Mouse (Mus musculus) heart, embryonic 15.5 days (tissue): ENCODE data around the gene Mrgprx2. TPM values are rescaled to one million over a fixed set of nuclear protein-coding genes. Genes with fewer than 3 reads are reported as not detected.
"Not testable (repeated sequence)": the region's sequence is repeated elsewhere in the genome, so short reads cannot be mapped to it uniquely, and the experiment has no call there.

ENCODE experiments used
- ATAC-seq: fragments of 200-750 bp; cut with Nextera tagmentation; replicated peaks from 2 replicates; pipeline ENCODE4 v1.8.0; 2017; ENCODE audit warnings: low read depth, moderate TSS enrichment; ENCODE audit not compliant: insufficient number of reproducible peaks, insufficient read depth, low FRiP score
- H3K27ac ChIP-seq: fragments of 300-500 bp; sonication (generic); 2 replicates; pipeline ENCODE4 v1.5.1; 2015; ENCODE audit warnings: mild to moderate bottlenecking, inconsistent platforms
- H3K27me3 ChIP-seq: fragments of 300-500 bp; sonication (generic); 2 replicates; pipeline ENCODE4 v1.6.1; 2015; ENCODE audit warnings: inconsistent platforms
- H3K36me3 ChIP-seq: fragments of 300-500 bp; sonication (generic); 2 replicates; pipeline ENCODE4 v1.6.1; 2015; ENCODE audit warnings: mild to moderate bottlenecking, inconsistent platforms
- H3K4me1 ChIP-seq: fragments of 300-500 bp; sonication (generic); replicated peaks from 2 replicates; pipeline ENCODE4 v1.6.1; 2015; ENCODE audit warnings: inconsistent platforms
- H3K4me2 ChIP-seq: fragments of 300-500 bp; sonication (generic); 2 replicates; pipeline ENCODE4 v1.6.1; 2015; ENCODE audit warnings: inconsistent platforms, mild to moderate bottlenecking, moderate library complexity
- H3K4me3 ChIP-seq: fragments of 300-500 bp; sonication (generic); 2 replicates; pipeline ENCODE4 v1.5.1; 2015; ENCODE audit warnings: mild to moderate bottlenecking, inconsistent platforms
- H3K9ac ChIP-seq: fragments of 300-500 bp; sonication (generic); 2 replicates; pipeline ENCODE4 v1.6.1; 2015; ENCODE audit warnings: mild to moderate bottlenecking, inconsistent platforms
- H3K9me3 ChIP-seq: fragments of 300-500 bp; sonication (generic); replicated peaks from 2 replicates; pipeline ENCODE4 v1.6.1; 2016; ENCODE audit warnings: inconsistent platforms
- WGBS: fragments of 180-500 bp; shearing (Covaris S2); methylation state at CpG from one replicate; pipeline ENCODE4 v1.1.7; 2015; ENCODE audit warnings: mixed read lengths; 5-methylcytosine and 5-hydroxymethylcytosine counted together
- polyA plus RNA-seq: library from polyadenylated mRNA; unstranded; fragments of >200 nt; fragmentation: Nextera tagmentation; extraction: Ambion mirVana; gene quantifications from 2 replicates; pipeline ENCODE4 v1.2.1, GENCODE M21; 2015

Gene Mrgprx2
- not detected in 2 replicates for polyA plus RNA-seq

DNA sequence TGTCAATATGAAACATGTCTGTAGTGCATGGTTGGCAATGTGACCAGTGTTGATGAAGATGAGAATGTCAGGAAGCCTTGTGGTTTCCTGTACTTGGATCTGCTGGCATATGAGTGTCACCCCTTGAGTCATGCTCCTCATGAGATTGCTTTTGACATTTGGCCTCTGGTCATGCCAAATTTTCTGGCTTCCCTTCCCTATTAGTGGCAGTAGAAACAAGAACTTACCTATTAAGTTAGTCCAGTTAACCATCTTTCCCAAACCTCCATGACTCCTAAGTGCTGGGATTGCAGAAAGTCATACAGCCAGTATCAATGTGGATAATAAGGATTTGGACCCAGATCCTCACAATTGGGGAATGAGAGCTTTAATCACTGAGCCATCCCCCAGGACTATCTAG lies at the start of gene Mrgprx2:
TSS of gene Mrgprx2 (minus strand) at position 101 of the 400 bp plus-strand sequence.
- ATAC-seq = no peak
- Histone ChIP-seq H3K36me3 (no peaks in the 10 kb centered on the region), H3K9me3 (peaks cover 4% of the 10 kb centered on the region; the same call in 1 of the 2 replicates), H3K27me3 (no peaks in the 10 kb centered on the region), H3K4me1 (no peaks in the 10 kb centered on the region), H3K4me2 (no peak within 1 kb of the TSS), H3K4me3 (no peak within 1 kb of the TSS), H3K9ac (no peak within 1 kb of the TSS), H3K27ac (no peak within 1 kb of the TSS)

DNA sequence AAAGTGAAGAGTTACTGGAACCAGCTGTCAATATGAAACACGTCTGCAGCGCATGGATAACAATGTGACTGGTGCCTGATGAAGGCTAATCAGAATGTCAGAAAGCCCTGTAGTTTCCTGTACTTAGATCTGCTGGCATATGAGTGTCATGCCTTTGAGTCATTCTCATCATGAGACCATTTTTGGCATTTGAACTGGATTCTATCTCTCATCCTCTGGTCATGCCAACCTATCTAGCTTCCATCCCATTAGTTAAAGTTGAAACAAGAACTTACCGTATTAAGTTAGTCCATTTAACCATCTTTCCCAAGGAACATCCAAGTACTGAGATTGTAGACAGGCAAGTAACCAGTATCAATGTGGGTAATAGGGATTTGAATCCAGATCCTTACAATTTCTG lies 42.9 kb downstream of the Mrgprx2 start, which contains the start of gene Mrgprb1:
TSS of gene Mrgprb1 (minus strand) at position 101 of the 400 bp plus-strand sequence.
- no peaks in the 10 kb centered on the region for H3K27me3 ChIP-seq
- H3K4me3 ChIP-seq = no peak within 1 kb of the TSS
- H3K9ac ChIP-seq = no peak within 1 kb of the TSS
- no peaks in the 10 kb centered on the region for H3K36me3 ChIP-seq
- no peaks in the 10 kb centered on the region for H3K4me1 ChIP-seq
- no peak for ATAC-seq
- no peak within 1 kb of the TSS for H3K27ac ChIP-seq
- no peaks in the 10 kb centered on the region for H3K9me3 ChIP-seq
- WGBS = 79% methylated on average over 3 of the region's 3 CpGs
- H3K4me2 ChIP-seq = no peak within 1 kb of the TSS

DNA sequence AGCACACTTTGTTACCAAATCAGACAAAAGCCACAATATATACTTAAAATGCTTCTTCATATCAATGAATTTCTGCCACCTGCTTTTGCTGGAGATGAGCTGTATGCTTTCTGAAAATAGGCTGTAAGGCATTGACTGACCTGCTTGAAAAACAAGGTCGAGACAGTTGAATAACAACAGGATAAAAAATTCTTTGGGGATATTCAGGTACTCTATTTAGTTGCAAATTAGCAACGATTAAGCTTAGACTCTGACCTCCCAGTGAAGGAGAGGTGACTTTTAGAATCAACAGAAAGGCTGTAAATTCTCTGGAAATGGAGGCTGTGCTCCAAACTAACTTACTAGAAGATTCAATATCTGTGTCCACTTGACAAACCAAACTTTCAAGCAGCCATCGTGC lies 62.5 kb downstream of the Mrgprx2 start:
- Histone ChIP-seq H3K9me3 (peaks cover 4% of the 10 kb centered on the region; the same call in 1 of the 2 replicates), H3K4me2 (no peak overlapping the region), H3K9ac (no peak overlapping the region), H3K4me1 (no peaks in the 10 kb centered on the region), H3K36me3 (no peaks in the 10 kb centered on the region), H3K27me3 (no peaks in the 10 kb centered on the region), H3K27ac (no peak overlapping the region), H3K4me3 (no peak overlapping the region)
- 35% methylated on average over 3 of the region's 3 CpGs for WGBS
- ATAC-seq = no peak

DNA sequence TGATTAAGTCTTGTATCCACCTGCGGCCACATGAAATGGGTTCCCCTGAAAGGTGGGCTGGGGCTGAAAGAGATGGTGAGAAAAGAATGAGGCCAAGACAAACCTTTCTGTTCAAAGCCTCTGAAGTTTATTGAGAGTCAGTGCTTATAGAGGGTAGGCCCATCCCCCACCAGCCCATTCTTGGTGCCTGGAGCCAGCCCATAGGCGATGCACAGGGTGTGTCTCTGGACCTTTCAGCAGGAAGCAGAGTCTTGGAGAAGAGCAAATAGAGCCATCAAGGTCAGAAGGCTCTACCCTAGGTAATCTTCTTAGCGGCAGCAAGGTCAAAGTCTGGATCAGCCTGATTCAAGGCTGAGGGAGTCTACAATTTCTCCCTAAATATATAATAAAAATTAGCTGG lies 63.2 kb downstream of the Mrgprx2 start:
- H3K4me3 ChIP-seq, H3K9ac ChIP-seq, H3K4me1 ChIP-seq, H3K27me3 ChIP-seq, H3K4me2 ChIP-seq, H3K9me3 ChIP-seq, H3K36me3 ChIP-seq, ATAC-seq, H3K27ac ChIP-seq: not testable (repeated sequence)
- 63% methylated on average over 3 of the region's 3 CpGs for WGBS

Other genes with a start within 250 kb of the Mrgprx2 start
- not detected in 2 replicates for gene Mrgprb8, start 110.8 kb downstream of the Mrgprx2 start, polyA plus RNA-seq
- not detected in 2 replicates for gene Mrgprb1, start 43.0 kb downstream of the Mrgprx2 start, polyA plus RNA-seq
- gene Mrgprb2, start 58.8 kb upstream of the Mrgprx2 start, polyA plus RNA-seq = not detected in 2 replicates
- not detected in 2 replicates for gene Mrgprb3, start 144.5 kb upstream of the Mrgprx2 start, polyA plus RNA-seq